Mouse (Mus musculus) midbrain, postnatal 0 days (tissue): ENCODE measurements at regions not wholly inside any gene's neighbourhood (a gene's known extent, or its start where the extent isn't known, plus 50 kb on each side); places are given as distances from the start of the nearest gene placed in this dataset.

Experiments used
- ATAC-seq: fragments of 200-750 bp; cut with Nextera tagmentation; 2 replicates; pipeline ENCODE4 v1.8.0; 2017; ENCODE audit warnings: moderate number of reproducible peaks, mild to moderate bottlenecking, moderate TSS enrichment, moderate library complexity; ENCODE audit not compliant: low FRiP score
- DNase-seq: peaks from one replicate; pipeline ENCODE4 v3.0.0-alpha.2; 2015; ENCODE audit warnings: low spot score
- H3K27ac ChIP-seq: fragments of 300-500 bp; sonication (generic); 2 replicates; pipeline ENCODE4 v1.5.1; 2014; ENCODE audit warnings: low read depth, mild to moderate bottlenecking, low read length, mixed read lengths
- H3K27me3 ChIP-seq: fragments of 300-500 bp; sonication (generic); 2 replicates; pipeline ENCODE4 v1.6.1; 2014; ENCODE audit warnings: low read length, control low read depth, mixed read lengths; ENCODE audit not compliant: insufficient read depth
- H3K36me3 ChIP-seq: fragments of 300-500 bp; sonication (generic); 2 replicates; pipeline ENCODE4 v1.6.1; 2014; ENCODE audit warnings: low read length, control low read depth, mixed read lengths; ENCODE audit not compliant: insufficient read depth
- H3K4me1 ChIP-seq: fragments of 300-500 bp; sonication (generic); 2 replicates; pipeline ENCODE4 v1.6.1; 2014; ENCODE audit warnings: mild to moderate bottlenecking, control low read depth, antibody characterized with exemption, low read length, mixed read lengths; ENCODE audit not compliant: insufficient read depth
- H3K4me2 ChIP-seq: fragments of 300-500 bp; sonication (generic); 2 replicates; pipeline ENCODE4 v1.6.1; 2014; ENCODE audit warnings: low read depth, mild to moderate bottlenecking, low read length, mixed read lengths; ENCODE audit not compliant: poor library complexity, severe bottlenecking
- H3K4me3 ChIP-seq: fragments of 300-500 bp; sonication (generic); 2 replicates; pipeline ENCODE4 v1.5.1; 2014; ENCODE audit warnings: low read depth, mild to moderate bottlenecking, low read length, moderate library complexity
- H3K9ac ChIP-seq: fragments of 300-500 bp; sonication (generic); replicated peaks from 2 replicates; pipeline ENCODE4 v1.6.1; 2014; ENCODE audit warnings: mild to moderate bottlenecking, low read length, moderate library complexity, mixed read lengths; ENCODE audit not compliant: poor library complexity, severe bottlenecking
- H3K9me3 ChIP-seq: fragments of 300-500 bp; sonication (generic); 2 replicates; pipeline ENCODE4 v1.6.1; 2016; ENCODE audit warnings: low read length, control low read depth
- CTCF ChIP-seq: IDR thresholded peaks from 2 replicates; pipeline ENCODE4 v1.5.1; 2016; ENCODE audit warnings: antibody characterized with exemption, mild to moderate bottlenecking
- WGBS: fragments of 180-500 bp; shearing (Covaris S2); extraction: QIAGEN DNeasy Blood & Tissue Kit; methylation state at CpG from one replicate; pipeline ENCODE4 v1.1.7; 2014; 5-methylcytosine and 5-hydroxymethylcytosine counted together

- Histone ChIP-seq H3K4me3 (no peak overlapping the region), H3K36me3 (no peaks in the 10 kb centered on the region), H3K27ac (no peak overlapping the region), H3K9me3 (no peaks in the 10 kb centered on the region), H3K4me1 (no peaks in the 10 kb centered on the region), H3K27me3 (no peaks in the 10 kb centered on the region), H3K9ac (no peak overlapping the region), H3K4me2 (no peak overlapping the region)
- DNase-seq = peak; percentile 55
- no peak for ATAC-seq
- no peak for TF ChIP-seq CTCF
- WGBS = 48% methylated on average over 5 of the region's 5 CpGs
Measured at GRCm38 (mm10) chr3:124270506-124270905, 50.1 kb upstream of the Tram1l1 start.
